In genomic region chr10:23815168-23815567, GRCm38 (mm10) we compare ENCODE assay signal across 8 mouse cellular contexts. TPM values are rescaled to one million over a fixed set of nuclear protein-coding genes. Genes with fewer than 3 reads are reported as not detected.
DNase-seq lines count a peak whose midpoint lies in the region; ATAC-seq and TF ChIP-seq lines count a peak whose summit lies in the region.

No protein-coding gene starts in this region.

- ATAC-seq in Patski, result no peak
- ATAC-seq in lung, embryonic 14.5 days (ENCODE audit: insufficient read depth), result peak; percentile 28; the same call in 1 of the 2 replicates

- H3K9ac ChIP-seq in lung, embryonic 14.5 days, result no peak overlapping the region

- peaks cover 20% of the 10 kb centered on the region; the same call in 1 of the 2 replicates for H3K36me3 ChIP-seq in lung, embryonic 14.5 days (ENCODE audit: insufficient read depth)

- CTCF ChIA-PET in Patski (lab: Charles Lee), result interaction anchor here (1.1 kb wide), 2 partner anchors 22 to 497 kb away, joined by 3 read pairs; no protein-coding TSS in a partner anchor

- WGBS in lung, embryonic 14.5 days, result 42% methylated on average over 1 of the region's 1 CpGs

- H3K4me2 ChIP-seq in lung, embryonic 14.5 days, result no peak overlapping the region

- H3K4me3 ChIP-seq in lung, embryonic 14.5 days (ENCODE audit: low read depth, low read length), result no peak overlapping the region

- in situ Hi-C loops in Patski (cut with MboI; ENCODE audit: low pct_unique_long_range_greater_than_20kb), result loop anchor here (5.0 to 10.0 kb wide), 3 partner anchors 267 to 810 kb away; no protein-coding TSS in a partner anchor

- H3K27me3 ChIP-seq in Patski, result no peaks in the 10 kb centered on the region
- H3K27me3 ChIP-seq in lung, embryonic 14.5 days (ENCODE audit: insufficient read depth, low read length), result no peaks in the 10 kb centered on the region

- DNase-seq in A20 (ENCODE audit: low read depth, low spot score) (peak; percentile 69), Patski (ENCODE audit: low read depth, low spot score) (no peak)
- DNase-seq in cerebellum, postnatal 14 days, result peak; percentile 90 to 92
- DNase-seq in gastrocnemius, adult 8-10 months (ENCODE audit: low spot score in 2 of 2), result peak; percentile 32 to 44
- DNase-seq in kidney, postnatal 14 days, result peak; percentile 80
- DNase-seq in lung, embryonic 14.5 days, result peak; percentile 95
- peak; percentile 28 for DNase-seq in retina, adult 2 months (ENCODE audit: low read depth, low spot score)
- DNase-seq in thymus, postnatal 4 days, result peak; percentile 85

- H3K9me3 ChIP-seq in lung, embryonic 14.5 days (ENCODE audit: low read depth, low read length), result no peaks in the 10 kb centered on the region

- H3K27ac ChIP-seq in lung, embryonic 14.5 days (ENCODE audit: low read depth), result no peak overlapping the region

- POLR2A ChIA-PET in Patski (lab: Charles Lee), result no interaction called here

- H3K4me1 ChIP-seq in lung, embryonic 14.5 days (ENCODE audit: insufficient read depth), result no peaks in the 10 kb centered on the region

- TF ChIP-seq CTCF in Patski (IDR thresholded peaks at IDR 0.05), result peak; percentile 71
- peak; percentile 82 for TF ChIP-seq CTCF in lung, embryonic 14.5 days (IDR thresholded peaks at IDR 0.05; ENCODE audit: low read depth)

RNA-seq across cellular contexts. Expression of gene Slc18b1, which starts 18.4 kb away (rescaled TPM):
- 8.0 TPM for polyA plus RNA-seq in Patski (2021)
- 1 to 10 TPM; 4.6 to 8.3 (median 6.0) TPM for total RNA-seq in gastrocnemius, adult 8-10 months (2022)
- 21.7 and 22.9 TPM in 2 replicates for polyA plus RNA-seq in lung, embryonic 14.5 days (2014; fragmentation: Nextera tagmentation; extraction: Ambion mirVana)

RNA-seq across cellular contexts. Expression of gene Rps12, which starts 28.1 kb away (rescaled TPM):
- polyA plus RNA-seq in Patski (2021), result 365 TPM
- 100 to 1,000 TPM; 127 to 219 (median 169) TPM for total RNA-seq in gastrocnemius, adult 8-10 months (2022)
- polyA plus RNA-seq in lung, embryonic 14.5 days (2014; fragmentation: Nextera tagmentation; extraction: Ambion mirVana), result 235 and 246 TPM in 2 replicates

RNA-seq across cellular contexts. Expression of gene Vnn3, which starts 36.1 kb away (rescaled TPM):
- not detected for polyA plus RNA-seq in Patski (2021)
- under 1 TPM in 2 of 4 experiments, not detected in 2; 0.17 to 0.21 TPM for total RNA-seq in gastrocnemius, adult 8-10 months (2022)
- polyA plus RNA-seq in lung, embryonic 14.5 days (2014; fragmentation: Nextera tagmentation; extraction: Ambion mirVana), result not detected in 2 replicates
